Mouse (Mus musculus) brain, adult 2 months (tissue): ENCODE measurements at regions not wholly inside any gene's neighbourhood (a gene's known extent, or its start where the extent isn't known, plus 50 kb on each side); places are given as distances from the start of the nearest gene placed in this dataset.
A peak's percentile ranks its signal among the peaks of the same experiment; 100 is the strongest.

Experiments used
- DNase-seq: peaks from one replicate; pipeline ENCODE4 v3.0.0; 2011; ENCODE audit warnings: low read depth, low spot score

GRCm38 (mm10) chr19:52048378-52048978, 215.6 kb upstream of the Ins1 start:
- DNase-seq = no peak

GRCm38 (mm10) chr19:52068806-52069205, 195.3 kb upstream of the Ins1 start:
- peak; percentile 69 for DNase-seq

GRCm38 (mm10) chr19:52069919-52070528, 194.1 kb upstream of the Ins1 start:
- no peak for DNase-seq

GRCm38 (mm10) chr19:52071234-52071633, 192.9 kb upstream of the Ins1 start:
- no peak for DNase-seq

DNA sequence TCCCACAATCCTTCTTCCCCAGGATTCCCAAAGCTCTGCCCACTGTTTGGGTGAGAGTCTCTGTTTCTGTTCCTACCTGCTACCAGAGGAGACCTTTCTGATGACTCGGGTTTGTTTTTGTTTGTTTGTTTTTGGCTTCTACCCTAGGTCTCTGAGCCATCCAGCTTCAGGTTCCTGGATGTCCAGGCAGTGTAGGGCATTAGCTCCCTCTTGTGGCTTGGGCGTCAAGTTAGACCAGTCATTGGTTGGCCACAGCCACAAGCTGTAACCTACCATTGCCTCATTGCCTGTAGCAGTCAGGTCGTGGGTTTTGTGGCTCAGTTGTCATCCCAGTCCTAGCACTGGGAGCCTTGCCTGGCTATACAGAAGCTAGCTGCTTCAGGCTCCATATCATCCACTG, 185.1 kb upstream of the Ins1 start:
- peak; percentile 7 for DNase-seq

DNA sequence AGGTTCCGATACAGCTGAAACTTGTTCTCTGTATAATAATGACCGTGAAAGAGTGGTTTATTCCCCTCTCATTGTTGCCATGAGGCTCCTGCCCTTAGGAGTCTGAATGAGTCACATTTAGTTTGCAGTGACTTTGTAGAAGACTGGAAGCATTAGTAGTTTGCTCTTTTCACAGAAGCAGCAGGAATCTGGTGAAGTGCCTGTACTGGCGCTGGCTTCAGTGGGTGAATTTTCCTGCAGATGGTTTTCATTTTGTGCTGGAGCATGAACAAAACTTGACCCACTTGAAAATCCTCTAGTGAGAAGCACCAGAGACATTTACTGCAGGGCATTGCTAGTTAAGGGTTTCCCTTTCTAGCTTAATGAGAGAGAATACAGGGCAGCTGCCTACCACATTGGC, 151.7 kb upstream of the Ins1 start:
- peak; percentile 47 for DNase-seq
